Mouse (Mus musculus) spleen, adult 2 months (tissue): ENCODE measurements around the gene Etl4.

Source experiments
- CTCF ChIP-seq: fragments of 200-500 bp; IDR thresholded peaks from 2 replicates; pipeline ENCODE4 v1.5.1; 2011; ENCODE audit warnings: mild to moderate bottlenecking, inconsistent platforms; ENCODE audit not compliant: insufficient read depth, insufficient read length, insufficient replicate concordance; ENCODE audit errors: extremely low read depth
- POLR2A ChIP-seq: fragments of 200-500 bp; IDR thresholded peaks from 2 replicates; pipeline ENCODE4 v1.6.1; 2011; ENCODE audit warnings: low read depth, low read length, inconsistent platforms

- no peak for TF ChIP-seq CTCF
- no peak for TF ChIP-seq POLR2A
Measured at GRCm38 (mm10) chr2:20105456-20105855, 195.9 kb downstream of the Etl4 start.
